Mouse (Mus musculus): ENCODE measurements around the gene Sh3pxd2a.

DNA sequence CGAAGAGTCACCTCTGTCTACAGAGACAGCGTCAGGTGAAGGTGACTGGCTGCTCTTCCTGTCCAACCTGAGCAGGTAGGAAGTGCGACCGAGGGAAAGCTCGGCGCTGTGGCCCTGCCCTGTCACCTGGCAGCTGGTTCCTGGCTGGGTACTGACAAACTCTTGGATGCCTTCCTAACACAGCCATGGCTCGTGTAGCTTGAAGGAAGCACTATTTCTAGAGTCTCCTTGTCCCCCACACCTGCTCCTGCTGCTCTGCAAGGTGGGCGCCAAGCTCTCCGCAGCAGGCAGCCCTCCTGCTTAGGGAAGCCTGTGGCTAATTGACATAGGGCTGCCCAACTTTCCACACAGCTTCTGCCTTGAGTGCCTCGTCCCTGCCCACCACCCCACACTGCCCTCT is 158.8 kb downstream of the Sh3pxd2a start:
- TF ChIP-seq CTCF (conservative IDR thresholded peaks at IDR 0.05; ENCODE audit: insufficient read depth, insufficient read length, low read depth, low read length) = no peak
- TF ChIP-seq POLR2A (IDR thresholded peaks at IDR 0.05; ENCODE audit: low read depth, low read length) = no peak
